Comparison of ENCODE assay signal across 27 mouse cellular contexts in genomic region chr1:129138783-129139182, GRCm38 (mm10).
DNase-seq lines count a peak whose midpoint lies in the region; ATAC-seq and TF ChIP-seq lines count a peak whose summit lies in the region.
"Had no signal": no experiment of that assay in that cellular context is flagged by ENCODE, and none has a peak within 500 bp of the region (broad histone marks: within the 10 kb centered on the region; RNA-seq: fewer than 3 reads in every experiment).

No protein-coding gene starts in this region.

- no peak overlapping the region for H3K4me3 ChIP-seq in hindbrain, postnatal 0 days (ENCODE audit: low read length)
- H3K4me3 ChIP-seq in hindbrain, embryonic 13.5 days, result no peak overlapping the region
- H3K4me3 ChIP-seq in midbrain, embryonic 16.5 days (ENCODE audit: low read depth, low read length), result no peak overlapping the region
- H3K4me3 ChIP-seq in midbrain, postnatal 0 days (ENCODE audit: low read depth, low read length), result no peak overlapping the region
- H3K4me3 ChIP-seq: embryonic facial prominence, embryonic 10.5 days; embryonic facial prominence, embryonic 13.5 days; erythroblast, embryonic 14.5 days; forebrain, embryonic 12.5 days; forebrain, embryonic 15.5 days; heart, embryonic 12.5 days; heart, embryonic 15.5 days; hindbrain, embryonic 15.5 days had no signal

- H3K9me3 ChIP-seq in hindbrain, postnatal 0 days (ENCODE audit: low read length), result no peaks in the 10 kb centered on the region
- no peaks in the 10 kb centered on the region for H3K9me3 ChIP-seq in hindbrain, embryonic 13.5 days
- no peaks in the 10 kb centered on the region for H3K9me3 ChIP-seq in midbrain, embryonic 16.5 days (replicated peaks; ENCODE audit: control insufficient read depth, low read length, poor library complexity, severe bottlenecking)
- no peaks in the 10 kb centered on the region for H3K9me3 ChIP-seq in midbrain, postnatal 0 days (ENCODE audit: low read length)
- H3K9me3 ChIP-seq: embryonic facial prominence, embryonic 10.5 days; embryonic facial prominence, embryonic 13.5 days; forebrain, embryonic 12.5 days; forebrain, embryonic 15.5 days; heart, embryonic 12.5 days; heart, embryonic 15.5 days; hindbrain, embryonic 15.5 days had no signal

- no peak overlapping the region for H3K9ac ChIP-seq in hindbrain, postnatal 0 days (replicated peaks; ENCODE audit: low read length)
- no peak overlapping the region for H3K9ac ChIP-seq in hindbrain, embryonic 13.5 days
- no peak overlapping the region for H3K9ac ChIP-seq in midbrain, embryonic 16.5 days (ENCODE audit: low read depth, low read length)
- no peak overlapping the region for H3K9ac ChIP-seq in midbrain, postnatal 0 days (replicated peaks; ENCODE audit: low read length, poor library complexity, severe bottlenecking)
- H3K9ac ChIP-seq: embryonic facial prominence, embryonic 13.5 days; forebrain, embryonic 12.5 days; forebrain, embryonic 15.5 days; heart, embryonic 12.5 days; heart, embryonic 15.5 days; hindbrain, embryonic 15.5 days had no signal

- TF ChIP-seq CTCF in hindbrain, postnatal 0 days (IDR thresholded peaks at IDR 0.05; ENCODE audit: low read depth), result no peak
- TF ChIP-seq CTCF in midbrain, postnatal 0 days (IDR thresholded peaks at IDR 0.05), result no peak
- TF ChIP-seq CTCF in brain, embryonic 14.5 days (IDR thresholded peaks at IDR 0.05; ENCODE audit: borderline replicate concordance, extremely low read depth, insufficient read depth, insufficient read length), result no peak

- DNase-seq in hindbrain, postnatal 0 days (ENCODE audit: low spot score), result peak; percentile 4
- DNase-seq in midbrain, postnatal 0 days (ENCODE audit: low spot score), result no peak
- DNase-seq in brain, embryonic 14.5 days (ENCODE audit: low read depth), result peak; percentile 32
- DNase-seq in thymus, postnatal 4 days, result no peak
- DNase-seq: adrenal gland, postnatal 10 days; cerebellum, adult 11-12 months; cerebellum, adult 8-10 months; cerebellum, postnatal 10 days; cerebellum, postnatal 36 days; embryo, embryonic 11 days; gastrocnemius, postnatal 25 days; heart, adult 18-20 months; heart, postnatal 10 days; heart, postnatal 36 days had no signal

- H3K27ac ChIP-seq in hindbrain, postnatal 0 days, result no peak overlapping the region
- no peak overlapping the region for H3K27ac ChIP-seq in hindbrain, embryonic 13.5 days
- peak overlapping the region; percentile 34 for H3K27ac ChIP-seq in midbrain, embryonic 16.5 days (ENCODE audit: low read length)
- H3K27ac ChIP-seq in midbrain, postnatal 0 days (ENCODE audit: low read depth, low read length), result no peak overlapping the region
- H3K27ac ChIP-seq: embryonic facial prominence, embryonic 10.5 days; embryonic facial prominence, embryonic 13.5 days; forebrain, embryonic 12.5 days; forebrain, embryonic 15.5 days; heart, embryonic 15.5 days; hindbrain, embryonic 15.5 days had no signal

- H3K27me3 ChIP-seq in hindbrain, postnatal 0 days (ENCODE audit: insufficient read depth, low read length), result no peaks in the 10 kb centered on the region
- H3K27me3 ChIP-seq in hindbrain, embryonic 13.5 days, result no peaks in the 10 kb centered on the region
- H3K27me3 ChIP-seq in midbrain, embryonic 16.5 days (ENCODE audit: control insufficient read depth, insufficient read depth, low read depth, low read length), result no peaks in the 10 kb centered on the region
- H3K27me3 ChIP-seq in midbrain, postnatal 0 days (ENCODE audit: insufficient read depth, low read length), result no peaks in the 10 kb centered on the region
- H3K27me3 ChIP-seq: embryonic facial prominence, embryonic 13.5 days; forebrain, embryonic 12.5 days; forebrain, embryonic 15.5 days; heart, embryonic 12.5 days; heart, embryonic 15.5 days; hindbrain, embryonic 15.5 days had no signal

- 69% methylated on average over 7 of the region's 7 CpGs for WGBS in hindbrain, postnatal 0 days
- WGBS in hindbrain, embryonic 13.5 days, result 80% methylated on average over 7 of the region's 7 CpGs
- 71% methylated on average over 7 of the region's 7 CpGs for WGBS in midbrain, embryonic 16.5 days
- 64% methylated on average over 7 of the region's 7 CpGs for WGBS in midbrain, postnatal 0 days

- no peak for TF ChIP-seq POLR2A in brain, embryonic 14.5 days (IDR thresholded peaks at IDR 0.05; ENCODE audit: borderline replicate concordance, extremely low read depth, insufficient read depth, insufficient read length, poor library complexity, severe bottlenecking)

- no peak overlapping the region for H3K4me2 ChIP-seq in hindbrain, postnatal 0 days (ENCODE audit: low read depth, low read length)
- H3K4me2 ChIP-seq in hindbrain, embryonic 13.5 days, result no peak overlapping the region
- 0 out of 2 replicates have a peak overlapping the region, but pooled peaks have one; percentile 4 for H3K4me2 ChIP-seq in midbrain, embryonic 16.5 days (ENCODE audit: low read length)
- H3K4me2 ChIP-seq in midbrain, postnatal 0 days (ENCODE audit: low read depth, low read length, poor library complexity, severe bottlenecking), result no peak overlapping the region
- H3K4me2 ChIP-seq: embryonic facial prominence, embryonic 13.5 days; forebrain, embryonic 12.5 days; forebrain, embryonic 15.5 days; heart, embryonic 12.5 days; heart, embryonic 15.5 days; hindbrain, embryonic 15.5 days had no signal

- H3K36me3 ChIP-seq in hindbrain, postnatal 0 days (ENCODE audit: insufficient read depth, low read length), result no peaks in the 10 kb centered on the region
- no peaks in the 10 kb centered on the region for H3K36me3 ChIP-seq in hindbrain, embryonic 13.5 days
- H3K36me3 ChIP-seq in midbrain, embryonic 16.5 days (ENCODE audit: control insufficient read depth, insufficient read depth, low read length), result no peaks in the 10 kb centered on the region
- H3K36me3 ChIP-seq in midbrain, postnatal 0 days (ENCODE audit: insufficient read depth, low read length), result no peaks in the 10 kb centered on the region
- H3K36me3 ChIP-seq: embryonic facial prominence, embryonic 10.5 days; embryonic facial prominence, embryonic 13.5 days; forebrain, embryonic 12.5 days; forebrain, embryonic 15.5 days; heart, embryonic 12.5 days; heart, embryonic 15.5 days; hindbrain, embryonic 15.5 days had no signal

- no peak for ATAC-seq in hindbrain, postnatal 0 days
- ATAC-seq in hindbrain, embryonic 13.5 days (ENCODE audit: low FRiP score), result no peak
- ATAC-seq in midbrain, embryonic 16.5 days, result 0 out of 2 replicates have a peak, but pooled peaks have one; percentile 54
- no peak for ATAC-seq in midbrain, postnatal 0 days (ENCODE audit: low FRiP score)
- ATAC-seq: activated CD4-positive, CD25-positive, alpha-beta regulatory T cell, adult 4 months; CD4-positive, CD25-positive, alpha-beta regulatory T cell, adult 4 months; forebrain, embryonic 15.5 days; inflammation-experienced regulatory T-cells, adult 6 months had no signal

- no peaks in the 10 kb centered on the region for H3K4me1 ChIP-seq in hindbrain, postnatal 0 days (ENCODE audit: insufficient read depth, low read length)
- H3K4me1 ChIP-seq in hindbrain, embryonic 13.5 days (replicated peaks), result no peaks in the 10 kb centered on the region
- no peaks in the 10 kb centered on the region; the same call in 1 of the 2 replicates for H3K4me1 ChIP-seq in midbrain, embryonic 16.5 days (ENCODE audit: control insufficient read depth, insufficient read depth, low read length)
- H3K4me1 ChIP-seq in midbrain, postnatal 0 days (ENCODE audit: insufficient read depth, low read length), result no peaks in the 10 kb centered on the region
- H3K4me1 ChIP-seq: embryonic facial prominence, embryonic 10.5 days; embryonic facial prominence, embryonic 13.5 days; forebrain, embryonic 12.5 days; forebrain, embryonic 15.5 days; heart, embryonic 15.5 days; hindbrain, embryonic 15.5 days had no signal

Comparison
In these comparisons a context has a peak if more than half of its experiments do, and no peak if none do; other contexts are left out.
1. DNase-seq: peak in hindbrain, postnatal 0 days (single experiment) and brain, embryonic 14.5 days (single experiment); none in midbrain, postnatal 0 days (single experiment) and thymus, postnatal 4 days (single experiment).